Mouse (Mus musculus) activated CD4-positive, CD25-positive, alpha-beta regulatory T cell, adult 9 weeks (primary cell): ENCODE results near the gene Gm5726. TPM values are rescaled to one million over a fixed set of nuclear protein-coding genes. Genes with fewer than 3 reads are reported as not detected.

ENCODE experiments used
- polyA plus RNA-seq: library from polyadenylated mRNA; unstranded; fragments of 100-300 nt; shearing (Covaris generic); gene quantifications from one replicate; pipeline ENCODE4 v1.2.1, GENCODE M21; 2017

The Gm5726 gene
- polyA plus RNA-seq: not detected

DNA sequence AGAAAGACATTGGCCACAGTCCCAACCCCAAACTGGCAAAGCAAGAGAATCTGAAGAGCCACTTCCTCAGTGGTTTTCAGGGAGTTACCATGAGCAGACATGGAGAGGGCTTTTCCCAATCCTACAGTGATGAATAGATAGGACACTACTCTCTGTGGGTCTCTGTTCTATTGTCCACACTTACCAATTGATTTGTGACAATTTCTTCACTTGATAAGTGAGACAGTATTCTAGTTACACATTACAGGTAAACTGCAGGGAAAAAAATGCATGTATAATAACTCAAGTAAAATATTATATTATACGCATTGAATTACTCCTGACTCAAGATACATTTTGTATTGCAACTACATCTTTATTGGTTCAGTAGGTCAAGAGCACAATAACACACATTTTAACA, at the start of gene Gm5726:
Gm5726 (minus strand) TSS at position 101 of the 400 bp plus-strand sequence.

DNA sequence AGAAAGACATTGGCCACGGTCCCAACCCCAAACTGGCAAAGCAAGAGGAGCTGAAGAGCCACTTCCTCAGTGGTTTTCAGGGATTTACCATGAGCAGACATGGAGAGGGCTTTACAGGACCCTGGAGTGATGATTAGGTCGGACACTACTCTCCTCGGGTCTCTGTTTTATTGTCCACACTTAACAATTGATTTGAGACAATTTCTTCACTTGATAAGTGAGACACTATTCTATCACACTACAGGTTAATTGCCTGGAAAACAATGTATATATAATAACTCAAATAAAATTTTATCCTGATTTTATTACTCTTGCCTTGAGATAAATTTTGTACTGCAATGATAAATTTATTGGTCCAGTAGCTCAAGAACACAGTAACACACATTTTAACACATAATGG, 30.6 kb upstream of the Gm5726 start, which contains the start of gene Gm4141:
Gm4141 (minus strand) TSS at position 101 of the 400 bp plus-strand sequence.

DNA sequence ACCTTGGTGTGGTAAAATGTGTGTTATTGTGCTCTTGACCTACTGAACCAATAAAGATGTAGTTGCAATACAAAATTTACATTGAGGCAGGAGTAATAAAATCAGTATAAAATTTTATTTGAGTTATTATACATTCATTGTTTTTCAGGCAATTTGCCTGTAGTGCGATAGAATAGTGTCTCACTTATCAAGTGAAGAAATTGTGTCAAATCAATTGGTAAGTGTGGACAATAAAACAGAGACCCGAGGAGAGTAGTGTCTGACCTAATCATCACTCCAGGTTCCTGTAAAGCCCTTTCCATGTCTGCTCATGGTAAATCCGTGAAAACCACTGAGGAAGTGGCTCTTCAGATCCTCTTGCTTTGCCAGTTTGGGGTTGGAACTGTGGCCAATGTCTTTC, 12.0 kb downstream of the Gm5726 start, which contains the start of gene Vmn1r104:
Vmn1r104 (plus strand) TSS at position 301 of the 400 bp plus-strand sequence.

DNA sequence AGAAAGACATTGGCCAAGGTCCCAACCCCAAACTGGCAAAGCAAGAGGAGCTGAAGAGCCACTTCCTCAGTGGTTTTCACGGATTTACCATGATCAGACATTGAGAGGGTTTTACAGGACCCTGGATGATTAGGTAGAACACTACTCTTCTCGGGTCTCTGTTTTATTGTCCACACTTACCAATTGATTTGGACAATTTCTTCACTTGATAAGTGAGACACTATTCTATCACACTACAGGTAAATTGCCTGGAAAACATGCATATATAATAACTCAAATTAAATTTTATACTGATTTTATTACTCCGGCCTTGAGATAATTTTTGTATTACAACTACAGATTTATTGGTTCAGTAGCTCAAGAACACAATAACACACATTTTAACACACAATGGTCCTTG, 35.1 kb downstream of the Gm5726 start, which contains the start of gene Vmn1r103:
Vmn1r103 (minus strand) TSS at position 101 of the 400 bp plus-strand sequence.

Other genes starting within 250 kb of the Gm5726 start
- gene Gm4133, start 211.7 kb downstream of the Gm5726 start, polyA plus RNA-seq: not detected
- gene Gm5728, start 170.3 kb downstream of the Gm5726 start, polyA plus RNA-seq: not detected
- not detected for gene Vmn1r100, start 127.8 kb downstream of the Gm5726 start, polyA plus RNA-seq
- gene Vmn1r101, start 103.2 kb downstream of the Gm5726 start, polyA plus RNA-seq: not detected
- gene Gm10670, start 70.8 kb downstream of the Gm5726 start, polyA plus RNA-seq: not detected
- not detected for gene Vmn1r103, start 35.2 kb downstream of the Gm5726 start, polyA plus RNA-seq
- gene Vmn1r104, start 11.9 kb downstream of the Gm5726 start, polyA plus RNA-seq: not detected
- not detected for gene Gm4141, start 30.5 kb upstream of the Gm5726 start, polyA plus RNA-seq
- not detected for gene Gm4513, start 53.3 kb upstream of the Gm5726 start, polyA plus RNA-seq
- gene Vmn1r107, start 123.2 kb upstream of the Gm5726 start, polyA plus RNA-seq: not detected
- not detected for gene Vmn1r111, start 157.5 kb upstream of the Gm5726 start, polyA plus RNA-seq
- gene Gm10668, start 184.9 kb upstream of the Gm5726 start, polyA plus RNA-seq: not detected
- not detected for gene Vmn1r112, start 225.4 kb upstream of the Gm5726 start, polyA plus RNA-seq
- not detected for gene Vmn1r113, start 241.5 kb upstream of the Gm5726 start, polyA plus RNA-seq